Mouse (Mus musculus) right cerebral cortex, postnatal 10 days (tissue): ENCODE measurements around the gene Card11.

Source experiments
- DNase-seq, 2 experiments: peaks; one replicate each; pipeline ENCODE4 v3.0.0; 2021; ENCODE audit warnings: low spot score in 2 of 2

Gene Card11

DNA sequence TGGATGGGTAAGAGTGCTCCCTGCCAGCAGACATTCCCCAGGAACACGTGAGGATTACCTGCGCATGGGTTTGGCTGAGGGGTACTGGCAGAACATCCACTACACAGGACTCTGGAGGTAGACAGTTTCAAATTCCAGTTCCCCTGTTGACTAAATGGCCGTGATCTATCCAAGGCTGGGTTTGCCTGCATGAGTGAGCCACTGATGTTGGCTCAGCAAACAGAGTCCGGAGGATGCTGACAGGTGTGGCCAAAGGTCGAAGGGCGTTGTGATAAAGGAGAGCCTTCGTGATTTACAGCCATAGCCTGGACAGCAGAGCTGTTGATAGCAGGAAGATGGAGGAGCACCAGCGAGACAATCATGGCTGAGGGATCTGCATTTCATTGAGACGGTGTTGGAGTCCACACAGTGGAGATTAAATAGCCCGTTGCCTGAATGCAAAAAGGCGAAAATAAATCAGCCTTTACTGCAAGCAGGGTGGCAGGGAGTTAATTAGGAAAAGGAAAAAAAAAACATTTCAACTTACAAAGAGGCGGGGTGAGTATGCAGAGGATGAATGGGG is 147.9 kb downstream of the Card11 start:
- peak in 1 of 2 experiments; percentile 17 for DNase-seq

DNA sequence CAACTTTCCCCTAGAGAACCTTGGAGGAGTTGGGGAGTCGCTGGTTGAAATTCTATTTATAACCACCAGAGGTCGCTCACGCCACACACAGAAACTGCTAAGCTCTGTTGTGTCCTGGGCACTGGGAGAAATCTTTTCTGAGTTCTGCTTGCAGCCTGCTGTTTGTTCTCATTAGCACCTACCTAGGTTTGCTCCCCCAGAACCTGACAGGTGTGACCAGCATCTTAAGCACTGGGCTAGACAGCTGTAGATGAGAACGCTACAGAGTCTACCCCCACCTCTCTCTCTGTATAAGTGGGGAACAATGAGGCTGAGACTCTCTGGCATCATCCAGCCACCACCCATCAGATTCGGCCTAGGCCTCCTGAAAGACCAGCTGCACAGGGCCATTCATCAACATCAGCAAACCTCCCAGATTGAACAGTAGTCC is 153.1 kb downstream of the Card11 start:
- peak; percentile 66 to 71 for DNase-seq

DNA sequence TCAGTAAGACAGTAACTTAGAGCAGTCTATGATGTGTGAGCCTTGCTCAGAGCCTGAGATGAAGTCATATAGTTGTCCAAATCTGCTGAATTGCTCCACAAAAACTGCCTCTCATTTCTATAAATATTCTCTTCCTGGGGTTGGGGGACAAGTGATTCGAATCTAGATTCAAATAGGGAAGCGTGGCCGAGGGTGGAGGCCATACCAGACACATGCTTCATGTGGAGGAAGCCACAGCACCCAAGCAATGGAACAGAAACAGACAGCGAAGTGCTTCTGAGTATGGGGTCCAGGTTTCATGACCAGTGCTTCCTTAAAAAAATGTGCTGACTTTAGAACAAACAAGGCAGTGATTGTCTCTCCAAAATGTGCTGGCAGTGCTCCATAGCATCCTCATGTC is 158.4 kb downstream of the Card11 start:
- DNase-seq: no peak

DNA sequence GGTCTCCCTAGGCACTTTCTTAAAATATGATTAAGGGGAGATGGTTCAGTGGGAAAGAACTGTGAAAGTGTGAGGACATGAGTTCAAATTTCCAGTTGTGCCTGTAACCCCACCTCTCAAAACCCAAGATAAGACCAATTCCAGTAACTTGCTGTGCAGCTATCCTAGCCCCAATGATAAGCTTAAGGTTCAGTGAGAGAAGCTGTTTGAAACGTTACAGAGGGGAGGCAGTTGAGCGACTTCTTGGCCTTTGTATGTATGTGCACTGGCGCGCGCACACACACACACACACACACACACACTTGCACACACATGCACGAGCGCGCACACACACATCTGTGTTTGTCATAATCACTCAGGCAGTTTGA is 169.3 kb downstream of the Card11 start:
- peak in 1 of 2 experiments; percentile 19 for DNase-seq

DNA sequence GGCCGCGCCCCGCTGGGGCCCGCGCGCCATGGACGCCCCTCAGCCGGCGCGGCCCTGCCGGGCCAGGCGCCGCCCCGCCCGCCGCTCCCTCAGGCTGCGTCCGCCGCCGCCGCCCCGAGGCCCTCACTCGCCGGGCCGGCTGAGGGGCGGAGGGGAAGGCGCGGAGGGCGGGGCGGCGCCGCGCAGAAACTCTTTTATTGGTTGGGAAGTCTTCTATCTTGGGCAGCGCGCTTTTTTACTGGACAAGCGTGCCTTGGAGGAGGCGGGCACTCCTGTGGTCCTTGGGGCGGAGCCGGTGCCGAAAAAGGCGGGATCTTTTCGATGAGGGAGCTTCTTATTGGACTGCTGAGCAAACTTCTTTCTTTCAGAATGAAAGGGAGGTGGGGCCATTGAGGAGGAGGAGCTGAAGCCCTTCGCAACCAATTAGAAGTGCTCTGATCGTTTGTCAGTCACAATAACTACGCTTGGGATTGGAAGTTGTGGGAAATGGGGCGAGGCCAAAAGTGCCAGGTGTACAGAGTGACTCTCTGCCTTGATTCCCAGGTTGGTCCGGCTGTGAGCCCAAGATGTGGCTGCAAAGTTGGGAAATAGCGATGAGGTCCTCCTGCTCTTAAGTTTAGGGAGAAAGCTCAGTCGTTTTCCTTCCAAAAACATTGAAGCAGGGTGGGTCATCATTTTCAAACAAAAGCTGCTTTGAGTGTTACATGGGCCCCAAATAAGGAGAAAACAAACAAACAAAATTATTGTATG is 169.9 kb downstream of the Card11 start, which contains the start of gene Gna12:
TSS of gene Gna12 (minus strand) at position 118 of the 750 bp plus-strand sequence.
- DNase-seq: peak; percentile 99

DNA sequence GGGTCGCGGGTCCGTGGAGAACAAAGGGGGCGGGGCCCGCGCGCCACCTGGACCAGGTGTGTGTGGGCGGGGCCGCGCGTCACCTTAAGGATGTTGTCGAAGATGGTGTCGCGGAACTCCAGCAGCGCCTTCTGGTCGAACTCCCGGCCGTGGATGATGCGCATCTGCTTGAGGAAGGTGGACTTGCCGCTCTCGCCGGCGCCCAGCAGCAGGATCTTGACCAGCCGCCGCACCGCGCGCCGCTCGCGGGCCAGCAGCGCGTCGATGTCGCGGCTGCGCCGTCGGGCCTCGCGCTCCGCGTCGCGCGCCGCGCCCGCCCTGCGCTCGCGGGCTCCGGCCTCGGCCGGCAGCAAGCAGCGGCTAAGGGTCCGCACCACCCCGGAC is 170.5 kb downstream of the Card11 start:
- DNase-seq: peak; percentile 63 to 73

DNA sequence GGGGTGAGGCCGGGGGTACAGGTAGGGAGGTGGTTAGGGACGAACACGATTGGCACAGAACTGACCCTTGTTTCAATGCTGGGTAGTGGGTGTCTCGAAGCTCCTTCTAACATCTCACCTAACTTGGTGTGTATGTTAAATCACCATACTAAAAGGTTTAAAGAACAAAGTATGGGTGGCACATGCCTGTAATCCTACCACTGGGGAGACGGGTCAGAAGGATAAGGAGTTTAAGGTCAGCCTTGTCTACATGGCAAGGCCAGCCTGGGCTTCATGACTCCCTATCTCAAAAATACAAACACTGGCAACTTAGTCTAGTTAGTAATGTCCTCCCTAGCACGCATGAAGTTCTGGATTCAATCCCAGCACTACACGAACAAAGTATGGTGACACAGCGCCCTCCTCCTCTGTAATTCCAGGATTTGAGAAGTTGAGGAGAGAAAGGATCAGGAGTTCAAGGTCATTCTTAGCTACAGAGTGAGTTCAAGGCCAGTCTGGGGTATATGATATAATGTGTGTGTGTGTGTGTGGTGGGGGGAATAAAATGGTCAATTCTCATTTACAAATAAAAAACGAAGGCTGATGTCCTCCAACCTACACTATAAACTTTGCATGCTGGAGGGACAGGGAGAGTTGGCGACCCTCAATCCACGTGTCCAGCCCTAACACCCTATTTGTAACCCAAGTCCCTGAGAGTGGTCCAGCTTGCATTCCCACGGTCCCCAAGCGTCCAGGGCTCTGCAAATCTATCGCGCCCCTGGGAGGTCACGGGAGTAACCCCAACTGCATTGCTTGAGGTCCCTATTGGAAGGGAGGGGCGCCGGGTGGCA is 171.1 kb downstream of the Card11 start:
- DNase-seq: peak in 1 of 2 experiments; percentile 25

DNA sequence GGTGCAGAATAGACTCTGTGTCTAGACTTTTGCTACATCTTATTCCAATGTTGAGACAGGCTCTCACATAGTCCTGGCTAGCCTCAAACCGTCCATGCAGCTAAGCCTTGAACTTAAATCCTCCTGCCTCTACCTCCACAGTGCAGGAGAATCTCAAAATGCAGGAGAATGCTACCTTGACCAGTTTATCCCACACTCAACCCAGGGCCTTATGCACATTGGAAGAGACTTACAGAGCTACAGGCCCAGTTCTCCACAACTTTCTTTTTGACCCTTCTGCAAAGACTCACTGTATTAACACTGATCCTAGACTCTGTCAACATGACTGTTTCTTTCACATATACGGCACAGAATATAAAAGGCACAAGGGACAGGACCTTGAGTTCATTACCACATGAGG is 172.0 kb downstream of the Card11 start:
- no peak for DNase-seq

DNA sequence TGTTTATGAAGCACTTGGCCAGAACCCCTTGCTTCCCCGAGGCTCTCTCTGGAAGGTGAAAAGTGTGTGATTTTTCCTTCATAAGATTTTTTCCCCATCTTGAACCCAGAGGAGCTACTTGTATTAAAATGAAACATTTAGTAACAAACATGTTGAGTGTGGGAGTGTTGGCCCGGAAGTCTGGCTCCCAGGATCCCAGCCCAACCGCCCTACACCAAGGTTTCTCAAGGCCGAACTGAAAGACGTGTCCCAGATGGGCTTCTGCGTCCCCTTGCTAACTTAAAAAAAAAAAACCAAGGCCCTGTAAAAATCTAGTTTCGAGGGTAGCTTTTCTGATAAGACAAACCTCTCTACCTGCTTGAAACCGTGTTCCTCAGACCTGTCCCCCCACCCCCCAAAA is 172.5 kb downstream of the Card11 start:
- DNase-seq: no peak

DNA sequence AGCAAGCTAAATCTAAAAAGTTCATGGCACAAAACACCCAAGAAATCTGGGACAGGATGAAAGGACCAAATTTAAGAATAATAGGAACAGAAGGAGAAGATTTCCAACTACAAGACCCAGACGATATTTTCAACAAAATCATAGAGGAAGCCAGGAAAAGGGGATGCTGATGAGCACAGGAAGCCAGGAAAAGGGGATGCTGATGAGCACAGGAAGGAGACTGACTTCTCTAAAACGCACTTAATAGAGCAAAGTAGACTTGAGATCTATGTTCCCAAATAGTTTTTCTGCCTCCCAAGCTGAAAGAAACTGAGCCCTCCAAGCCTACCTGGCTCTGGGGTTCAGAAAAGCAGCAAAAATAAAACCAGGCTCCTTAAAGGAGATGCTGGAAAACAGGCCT is 173.0 kb downstream of the Card11 start:
- no peak for DNase-seq

DNA sequence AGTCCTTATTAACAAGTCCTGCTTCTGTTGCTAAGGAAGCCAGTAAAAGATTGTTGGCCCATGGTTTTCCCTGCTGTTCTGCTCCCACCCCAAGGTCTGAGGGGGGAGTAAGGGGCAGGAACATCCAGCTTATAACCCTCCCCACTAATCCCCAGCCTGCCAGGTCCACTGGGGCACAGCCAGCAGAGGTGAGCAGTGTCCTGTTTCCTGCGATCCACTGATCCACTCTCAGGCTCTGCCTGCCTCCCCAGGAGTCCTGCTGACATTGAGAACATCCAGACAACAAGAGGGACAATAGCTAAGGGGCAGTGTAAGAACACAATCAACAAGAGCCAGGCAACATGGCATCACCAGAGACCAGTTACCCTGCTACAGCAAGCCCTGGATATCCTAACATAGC is 173.6 kb downstream of the Card11 start:
- DNase-seq: peak in 1 of 2 experiments; percentile 25

DNA sequence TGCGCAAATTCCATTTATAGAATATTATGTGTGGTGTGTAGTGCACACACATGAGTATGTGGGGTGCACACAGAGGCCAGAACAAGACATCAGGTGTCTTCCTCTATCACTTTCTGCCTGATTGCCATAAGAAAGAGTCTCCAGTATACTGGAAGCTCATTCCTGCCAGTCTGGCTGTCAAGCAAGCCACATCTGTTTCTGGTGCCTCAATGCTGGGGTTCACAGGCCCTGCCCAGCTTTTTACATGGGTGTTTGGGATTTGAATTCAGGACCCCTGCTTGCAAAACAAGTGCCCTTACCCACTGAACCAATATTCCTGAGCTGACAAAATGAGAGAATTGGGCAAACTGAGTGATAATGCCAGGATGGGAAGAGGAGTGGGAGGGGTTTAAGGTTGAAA is 174.3 kb downstream of the Card11 start:
- DNase-seq: peak in 1 of 2 experiments; percentile 16

DNA sequence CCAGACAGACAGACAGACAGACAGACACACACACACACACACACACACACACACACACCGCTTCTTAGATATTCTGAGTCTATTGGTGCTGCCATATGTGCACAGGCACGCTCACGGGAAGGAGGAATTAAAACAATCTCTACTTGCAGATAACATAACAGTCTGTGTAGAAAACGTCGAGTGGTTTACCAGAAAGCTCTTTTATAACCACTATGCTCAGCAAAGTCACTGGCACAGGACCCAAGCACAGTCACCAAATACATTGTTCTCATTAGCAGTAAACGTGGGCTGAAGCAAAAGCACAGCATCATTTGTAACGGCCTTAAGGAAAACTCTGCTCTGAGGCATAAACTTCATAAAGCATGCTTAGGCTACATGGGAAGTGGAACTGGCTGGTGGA is 176.3 kb downstream of the Card11 start:
- no peak for DNase-seq

DNA sequence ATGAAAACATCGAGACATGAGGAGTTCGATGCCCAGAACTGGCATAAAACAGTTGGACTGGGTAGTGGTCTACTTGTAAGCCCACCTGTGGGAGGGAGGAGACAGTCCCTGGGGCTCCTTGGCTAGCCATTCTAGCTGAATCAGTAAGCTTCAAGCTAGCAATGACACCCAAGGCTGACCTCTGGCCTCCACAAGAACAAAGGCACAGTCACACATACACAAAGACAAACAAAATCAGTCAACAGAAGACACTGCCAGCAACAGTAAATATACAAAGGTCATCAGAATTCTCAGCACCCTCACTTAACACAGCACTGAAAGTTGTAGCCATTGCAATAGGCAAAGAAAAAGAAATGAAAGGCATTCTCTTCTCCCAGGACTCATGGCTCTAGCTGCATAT is 177.0 kb downstream of the Card11 start:
- DNase-seq: no peak
